Mouse (Mus musculus): ENCODE measurements around the gene Uvrag. TPM values are rescaled to one million over a fixed set of nuclear protein-coding genes. Genes with fewer than 3 reads are reported as not detected.

Uvrag gene
- polyA plus RNA-seq, 1 experiment, result 45.9 TPM

- Histone ChIP-seq H3K27ac (ENCODE audit: insufficient read depth, low read length) (no peak overlapping the region), H3K4me1 (ENCODE audit: control insufficient read depth, insufficient read depth, insufficient read length) (peaks cover 8% of the 10 kb centered on the region; the same call in 1 of the 2 replicates), H3K27me3 (ENCODE audit: control insufficient read depth, insufficient read depth, low read length) (no peaks in the 10 kb centered on the region), H3K36me3 (ENCODE audit: control insufficient read depth, insufficient read depth, low read length) (peaks cover 16% of the 10 kb centered on the region), H3K4me3 (ENCODE audit: extremely low read depth, insufficient read depth, insufficient read length) (no peak overlapping the region)
- TF ChIP-seq POLR2A (IDR thresholded peaks at IDR 0.05; ENCODE audit: low read depth, low read length) (no peak), CTCF (IDR thresholded peaks at IDR 0.05; ENCODE audit: extremely low read depth, insufficient read depth, insufficient read length, insufficient replicate concordance) (no peak)
- 90% methylated on average over 6 of the region's 6 CpGs for WGBS
- DNase-seq (ENCODE audit: low read depth in 1 of 2, low spot score in 2 of 2), result no peak
Measured at GRCm38 (mm10) chr7:98985489-98985888, 155.5 kb downstream of the Uvrag start.

GRCm38 (mm10) chr7:98984319-98984718 is 156.6 kb downstream of the Uvrag start:
- Histone ChIP-seq H3K36me3 (ENCODE audit: control insufficient read depth, insufficient read depth, low read length) (peaks cover 15% of the 10 kb centered on the region), H3K27me3 (ENCODE audit: control insufficient read depth, insufficient read depth, low read length) (no peaks in the 10 kb centered on the region), H3K27ac (ENCODE audit: insufficient read depth, low read length) (no peak overlapping the region), H3K4me3 (ENCODE audit: extremely low read depth, insufficient read depth, insufficient read length) (no peak overlapping the region), H3K4me1 (ENCODE audit: control insufficient read depth, insufficient read depth, insufficient read length) (peaks cover 8% of the 10 kb centered on the region; the same call in 1 of the 2 replicates)
- no peak for DNase-seq (ENCODE audit: low read depth in 1 of 2, low spot score in 2 of 2)
- WGBS, result 89% methylated on average over 7 of the region's 7 CpGs
- TF ChIP-seq POLR2A (IDR thresholded peaks at IDR 0.05; ENCODE audit: low read depth, low read length) (no peak), CTCF (IDR thresholded peaks at IDR 0.05; ENCODE audit: extremely low read depth, insufficient read depth, insufficient read length, insufficient replicate concordance) (no peak)

DNA sequence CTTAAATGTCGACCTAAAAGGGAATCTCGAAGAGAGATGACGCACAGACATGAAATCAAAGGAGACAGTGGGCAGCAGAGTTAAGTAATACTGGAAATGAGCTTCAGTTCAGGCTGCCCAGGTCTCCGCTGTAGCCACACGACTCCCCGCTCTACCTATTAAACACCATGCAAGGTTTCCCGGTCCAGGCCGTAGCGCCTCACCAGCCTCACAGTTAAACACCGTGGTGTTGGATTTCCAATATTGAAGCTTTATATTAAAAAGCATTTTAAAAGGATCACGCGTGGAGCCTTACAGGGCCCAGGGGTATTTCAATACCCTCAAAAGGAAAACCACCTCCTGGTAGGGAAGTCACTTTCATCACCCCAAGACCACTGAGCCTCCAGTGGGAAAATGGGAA is 157.9 kb downstream of the Uvrag start:
- no peak for DNase-seq (ENCODE audit: low read depth in 1 of 2, low spot score in 2 of 2)
- Histone ChIP-seq H3K27ac (ENCODE audit: insufficient read depth, low read length) (no peak overlapping the region), H3K4me3 (ENCODE audit: extremely low read depth, insufficient read depth, insufficient read length) (no peak overlapping the region), H3K27me3 (ENCODE audit: control insufficient read depth, insufficient read depth, low read length) (no peaks in the 10 kb centered on the region), H3K4me1 (ENCODE audit: control insufficient read depth, insufficient read depth, insufficient read length) (peaks cover 8% of the 10 kb centered on the region; the same call in 1 of the 2 replicates), H3K36me3 (ENCODE audit: control insufficient read depth, insufficient read depth, low read length) (peaks cover 17% of the 10 kb centered on the region)
- 89% methylated on average over 12 of the region's 12 CpGs for WGBS
- TF ChIP-seq CTCF (IDR thresholded peaks at IDR 0.05; ENCODE audit: extremely low read depth, insufficient read depth, insufficient read length, insufficient replicate concordance) (no peak), POLR2A (IDR thresholded peaks at IDR 0.05; ENCODE audit: low read depth, low read length) (no peak)

GRCm38 (mm10) chr7:98981423-98981822 is 159.5 kb downstream of the Uvrag start:
- peaks cover 17% of the 10 kb centered on the region for H3K36me3 ChIP-seq (ENCODE audit: control insufficient read depth, insufficient read depth, low read length)
- TF ChIP-seq CTCF (IDR thresholded peaks at IDR 0.05; ENCODE audit: extremely low read depth, insufficient read depth, insufficient read length, insufficient replicate concordance) (no peak), POLR2A (IDR thresholded peaks at IDR 0.05; ENCODE audit: low read depth, low read length) (no peak)
- H3K4me1 ChIP-seq (ENCODE audit: control insufficient read depth, insufficient read depth, insufficient read length), result 0 out of 2 replicates have a peak, but pooled peaks cover 4% of the 10 kb centered on the region
- H3K27me3 ChIP-seq (ENCODE audit: control insufficient read depth, insufficient read depth, low read length), result no peaks in the 10 kb centered on the region
- DNase-seq (ENCODE audit: low read depth in 1 of 2, low spot score in 2 of 2), result no peak
- no peak overlapping the region for H3K4me3 ChIP-seq (ENCODE audit: extremely low read depth, insufficient read depth, insufficient read length)
- WGBS, result 85% methylated on average over 6 of the region's 6 CpGs
- no peak overlapping the region for H3K27ac ChIP-seq (ENCODE audit: insufficient read depth, low read length)

DNA sequence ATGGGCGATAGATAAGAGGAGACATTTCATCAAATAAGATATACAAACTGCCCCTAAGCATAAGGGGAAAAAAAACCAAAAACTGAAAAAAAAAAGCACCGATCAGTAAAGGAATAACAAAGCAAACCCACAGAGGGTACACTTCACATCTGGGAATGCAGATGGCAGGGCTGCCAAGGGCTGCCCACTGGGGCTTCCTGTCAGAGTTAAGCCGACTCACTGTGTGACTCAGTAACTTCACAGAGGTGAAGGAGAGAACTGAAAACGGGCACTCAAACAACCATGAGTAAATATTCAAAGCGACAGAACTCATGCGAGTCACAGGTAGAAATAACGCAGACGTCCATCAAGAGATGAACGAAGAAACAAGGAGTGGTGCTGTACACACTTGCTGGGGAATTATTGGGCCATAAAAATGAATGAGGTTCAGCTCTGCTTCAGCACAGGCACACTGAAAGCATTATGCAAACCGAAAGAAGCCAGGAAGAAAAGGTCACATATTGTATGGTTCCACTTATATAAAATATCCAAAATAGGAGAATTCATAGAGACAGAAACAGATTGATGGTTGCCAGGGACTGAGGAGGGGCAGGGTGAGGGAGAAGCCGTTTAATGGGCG is 164.0 kb downstream of the Uvrag start:
- H3K4me1 ChIP-seq (ENCODE audit: control insufficient read depth, insufficient read depth, insufficient read length), result no peaks in the 10 kb centered on the region
- peaks cover 17% of the 10 kb centered on the region for H3K36me3 ChIP-seq (ENCODE audit: control insufficient read depth, insufficient read depth, low read length)
- no peaks in the 10 kb centered on the region for H3K27me3 ChIP-seq (ENCODE audit: control insufficient read depth, insufficient read depth, low read length)
- no peak overlapping the region for H3K27ac ChIP-seq (ENCODE audit: insufficient read depth, low read length)
- no peak overlapping the region for H3K4me3 ChIP-seq (ENCODE audit: extremely low read depth, insufficient read depth, insufficient read length)
- 42% methylated on average over 12 of the region's 12 CpGs for WGBS
- no peak for DNase-seq (ENCODE audit: low read depth in 1 of 2, low spot score in 2 of 2)
- TF ChIP-seq POLR2A (IDR thresholded peaks at IDR 0.05; ENCODE audit: low read depth, low read length), result no peak
- no peak for TF ChIP-seq CTCF (IDR thresholded peaks at IDR 0.05; ENCODE audit: extremely low read depth, insufficient read depth, insufficient read length, insufficient replicate concordance)

DNA sequence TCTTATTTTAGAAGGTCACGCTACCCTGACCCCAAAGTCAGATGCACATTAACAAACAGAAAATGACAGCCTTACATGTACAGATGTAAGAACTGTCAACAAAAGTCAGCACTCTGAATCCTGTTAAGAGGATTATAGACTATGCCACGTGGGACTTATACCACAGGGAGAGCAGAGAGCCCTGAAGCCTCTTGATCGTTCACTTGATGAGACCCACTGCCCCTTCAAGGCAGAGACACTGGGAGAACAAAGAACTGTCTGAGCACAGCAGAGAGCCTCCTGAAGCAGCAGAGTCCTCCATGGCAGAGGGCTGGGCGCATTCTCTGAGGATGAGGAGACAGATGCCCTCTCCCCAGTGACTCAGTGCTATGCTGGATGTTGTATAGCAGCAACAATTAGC is 166.4 kb downstream of the Uvrag start:
- H3K4me1 ChIP-seq (ENCODE audit: control insufficient read depth, insufficient read depth, insufficient read length), result no peaks in the 10 kb centered on the region
- no peak overlapping the region for H3K4me3 ChIP-seq (ENCODE audit: extremely low read depth, insufficient read depth, insufficient read length)
- H3K27ac ChIP-seq (ENCODE audit: insufficient read depth, low read length), result no peak overlapping the region
- no peak for DNase-seq (ENCODE audit: low read depth in 1 of 2, low spot score in 2 of 2)
- H3K36me3 ChIP-seq (ENCODE audit: control insufficient read depth, insufficient read depth, low read length), result peaks cover 20% of the 10 kb centered on the region
- H3K27me3 ChIP-seq (ENCODE audit: control insufficient read depth, insufficient read depth, low read length), result no peaks in the 10 kb centered on the region
- TF ChIP-seq CTCF (IDR thresholded peaks at IDR 0.05; ENCODE audit: extremely low read depth, insufficient read depth, insufficient read length, insufficient replicate concordance), result no peak
- no peak for TF ChIP-seq POLR2A (IDR thresholded peaks at IDR 0.05; ENCODE audit: low read depth, low read length)
- 84% methylated on average over 4 of the region's 4 CpGs for WGBS

- DNase-seq (ENCODE audit: low read depth in 1 of 2, low spot score in 2 of 2), result no peak
- no peak for TF ChIP-seq CTCF (IDR thresholded peaks at IDR 0.05; ENCODE audit: extremely low read depth, insufficient read depth, insufficient read length, insufficient replicate concordance)
- no peak for TF ChIP-seq POLR2A (IDR thresholded peaks at IDR 0.05; ENCODE audit: low read depth, low read length)
- H3K4me1 ChIP-seq (ENCODE audit: control insufficient read depth, insufficient read depth, insufficient read length), result no peaks in the 10 kb centered on the region
- peaks cover 11% of the 10 kb centered on the region for H3K36me3 ChIP-seq (ENCODE audit: control insufficient read depth, insufficient read depth, low read length)
- H3K27me3 ChIP-seq (ENCODE audit: control insufficient read depth, insufficient read depth, low read length), result no peaks in the 10 kb centered on the region
- H3K27ac ChIP-seq (ENCODE audit: insufficient read depth, low read length), result no peak overlapping the region
- no peak overlapping the region for H3K4me3 ChIP-seq (ENCODE audit: extremely low read depth, insufficient read depth, insufficient read length)
- 80% methylated on average over 5 of the region's 5 CpGs for WGBS
Measured at GRCm38 (mm10) chr7:98970721-98971120, 170.2 kb downstream of the Uvrag start.
